Mouse (Mus musculus): ENCODE results near the gene Slitrk4. TPM values are rescaled to one million over a fixed set of nuclear protein-coding genes. Genes with fewer than 3 reads are reported as not detected.

Gene Slitrk4
- total RNA-seq (2021): 10 to 100 TPM; 38.7 to 41.5 TPM
- long read RNA-seq, full-length matches to known transcripts: 12 of 17 reads
- long read RNA-seq, partial matches to known transcripts: 0 of 17 reads
- long read RNA-seq, other reads (novel, unspliced or antisense): 5 of 17 reads

DNA sequence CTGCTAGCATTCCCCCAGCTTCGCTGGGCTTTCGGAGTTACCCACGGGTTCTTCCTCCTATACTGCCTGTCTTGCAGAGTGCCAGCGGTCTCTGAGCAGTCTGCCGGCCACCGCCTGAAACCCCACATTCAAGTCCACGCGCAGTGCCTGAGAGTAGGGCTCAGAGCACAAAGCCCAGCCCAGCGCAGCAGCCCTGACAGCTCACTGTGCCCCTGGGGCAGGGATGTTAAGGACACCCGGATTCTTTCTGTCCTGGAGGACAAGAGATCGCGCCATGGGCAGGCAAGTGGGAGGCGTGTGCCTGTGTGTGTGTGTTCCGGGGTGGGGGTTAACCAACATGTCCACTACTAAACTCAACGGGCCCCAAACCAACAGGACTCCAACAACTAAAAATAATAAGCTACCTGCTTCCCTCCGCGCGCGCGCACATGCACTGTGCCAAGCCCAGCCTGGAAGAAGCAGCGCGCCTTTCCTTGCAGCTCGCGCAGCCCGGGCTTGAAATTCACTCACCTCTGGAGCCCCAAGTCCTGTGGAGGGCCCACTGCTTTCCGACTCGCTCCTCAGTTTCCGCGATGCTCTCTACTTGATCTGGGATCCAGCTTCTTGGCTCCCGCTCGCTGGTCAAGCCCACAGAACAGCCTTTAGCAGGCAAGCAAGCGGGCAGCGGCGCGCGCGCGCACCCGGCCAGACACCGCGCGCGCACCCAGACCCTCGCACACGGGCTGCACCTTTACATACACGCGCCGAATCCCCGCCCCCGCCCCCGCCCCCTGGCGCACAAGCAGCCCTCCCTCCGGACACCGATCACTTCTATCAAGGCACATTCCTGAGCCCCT lies at the start of gene Slitrk4:
TSS of gene Slitrk4 (minus strand) at position 707 of the 836 bp plus-strand sequence.
- peak in 1 of 2 experiments; percentile 47 for DNase-seq (ENCODE audit: low spot score in 2 of 2)

DNA sequence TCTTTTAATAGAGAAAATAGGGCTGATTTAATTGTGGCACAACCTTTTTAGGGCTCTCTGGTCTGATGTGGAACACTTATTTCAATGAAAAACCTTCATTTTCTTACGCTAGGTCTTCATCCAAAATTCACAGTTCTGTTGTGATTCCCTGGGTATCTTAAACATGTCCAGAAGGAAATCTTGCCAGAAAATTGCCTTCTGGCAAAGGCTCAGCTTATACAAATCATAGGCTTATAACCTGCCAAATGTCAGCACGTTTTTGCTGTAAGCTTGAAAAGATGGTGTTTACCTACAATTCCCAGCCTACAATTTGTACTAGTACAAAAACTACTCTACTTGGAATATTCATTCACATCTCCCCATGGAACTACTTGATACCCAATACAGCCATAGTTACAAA lies 42.7 kb upstream of the Slitrk4 start:
- no peak for DNase-seq (ENCODE audit: low spot score in 2 of 2)

DNA sequence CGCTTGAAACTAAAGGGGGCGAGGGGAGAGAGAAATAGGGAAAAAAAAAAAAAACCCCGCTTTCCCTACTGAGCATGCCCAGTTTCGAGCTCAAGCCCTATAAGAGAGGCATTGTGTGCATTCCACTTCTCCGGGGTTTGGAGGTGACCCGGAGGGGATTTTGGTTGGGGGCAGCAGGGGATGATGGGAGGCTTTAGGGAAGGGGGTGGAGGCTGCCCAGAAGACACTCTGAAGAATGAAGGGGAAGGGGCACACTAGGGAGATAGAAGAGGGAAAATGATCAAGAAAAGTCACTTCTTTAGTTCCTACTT lies 1.1 kb upstream of the Slitrk4 start:
- no peak for DNase-seq (ENCODE audit: low spot score in 2 of 2)

DNA sequence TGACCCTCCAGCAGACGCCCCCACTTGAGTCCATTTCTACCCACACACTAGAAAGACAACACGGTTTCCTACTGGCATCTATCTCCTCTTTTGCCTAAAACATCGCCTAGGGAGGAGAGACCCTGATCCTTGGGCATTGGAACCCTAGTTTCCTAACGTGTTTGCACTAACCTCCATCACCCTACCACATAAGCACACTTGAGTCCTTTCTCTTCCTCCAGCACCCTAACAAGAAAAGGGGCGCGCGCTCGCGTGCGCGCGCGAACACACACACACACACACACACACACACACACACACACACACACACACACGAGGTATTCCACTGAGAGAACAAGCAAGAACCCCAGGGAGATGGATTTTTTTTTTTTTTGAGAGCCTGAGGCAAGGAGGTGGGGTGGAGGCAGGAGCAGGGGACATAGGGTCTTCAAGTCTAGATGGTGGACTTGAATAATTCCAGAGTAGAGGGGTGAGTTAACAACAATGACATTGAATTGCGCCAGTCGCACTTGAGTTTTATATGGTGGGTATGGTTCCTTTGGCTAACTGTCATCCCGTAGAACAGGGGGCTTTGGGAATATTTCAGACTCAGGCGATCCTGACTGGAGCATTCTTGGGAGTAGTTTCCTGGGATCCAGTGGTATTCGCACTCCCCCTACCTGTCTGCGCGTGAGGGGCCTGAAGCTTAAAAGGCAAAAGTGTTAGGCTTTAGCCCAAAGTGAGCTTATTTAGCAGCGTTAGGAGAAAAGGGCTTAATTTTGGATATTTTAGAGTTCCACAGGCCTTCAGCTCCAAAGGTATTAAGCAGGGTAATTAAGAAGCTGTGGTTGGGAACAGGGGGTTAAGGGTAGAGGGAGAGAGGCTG lies 562 bp upstream of the Slitrk4 start:
- peak in 1 of 2 experiments; percentile 16 for DNase-seq (ENCODE audit: low spot score in 2 of 2)

DNA sequence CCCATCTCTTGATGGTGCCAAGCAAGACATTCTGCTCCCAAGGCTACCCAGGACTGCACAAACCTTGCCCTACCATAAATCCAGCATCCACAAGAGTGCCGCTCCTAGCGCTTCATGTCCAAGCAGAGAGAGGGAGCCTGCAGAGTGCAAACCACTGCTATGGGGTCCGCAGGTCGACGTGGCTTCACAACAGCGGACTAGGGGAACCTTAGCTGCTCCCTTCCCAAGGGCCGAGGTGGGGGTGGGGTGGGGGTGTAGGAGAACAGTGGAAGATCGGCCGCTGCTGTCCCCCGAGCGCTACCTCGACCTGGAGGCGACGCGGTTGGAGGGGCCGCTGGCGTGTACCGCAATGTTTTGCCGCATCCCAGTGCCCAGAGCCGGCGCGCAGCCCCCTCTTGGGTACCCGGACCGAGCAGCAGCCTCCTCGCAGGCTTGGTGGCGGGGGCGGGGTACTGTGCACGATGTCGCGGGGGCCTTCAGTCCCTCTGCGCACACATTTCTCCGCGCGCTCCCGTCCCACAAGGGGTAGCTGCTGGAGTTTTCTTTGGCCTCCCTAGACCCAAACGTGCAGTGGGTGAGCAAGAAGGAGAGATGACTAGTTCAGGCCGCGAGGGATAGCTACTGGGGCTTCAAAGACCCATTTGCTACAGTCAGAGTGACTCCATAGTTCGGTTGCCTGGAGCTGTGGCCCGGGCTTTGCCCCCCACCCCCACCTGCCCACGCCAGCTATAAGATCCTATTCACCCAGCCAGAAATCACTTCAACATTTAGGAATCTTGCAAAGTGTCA lies 1.1 kb downstream of the Slitrk4 start:
- peak; percentile 9 to 36 for DNase-seq (ENCODE audit: low spot score in 2 of 2)

DNA sequence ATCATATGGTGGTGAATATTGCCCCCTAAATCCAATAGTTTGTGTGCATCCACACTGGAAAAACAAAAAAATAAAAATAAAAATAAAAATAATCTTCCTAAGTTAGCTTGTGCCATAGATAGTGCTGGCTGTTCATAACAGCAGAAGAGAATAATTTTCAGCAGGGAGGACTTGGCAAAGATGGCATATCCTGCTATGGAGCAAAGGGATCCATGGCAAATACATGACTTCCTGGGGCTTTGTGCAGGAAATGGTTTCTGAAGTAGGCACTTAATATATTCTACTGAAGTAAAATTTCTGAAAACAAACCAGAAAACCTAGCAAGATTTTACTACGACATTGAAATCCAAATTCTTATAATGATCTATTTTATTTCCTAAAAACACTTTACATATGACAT lies 13.3 kb downstream of the Slitrk4 start:
- no peak for DNase-seq (ENCODE audit: low spot score in 2 of 2)

Other genes starting within 250 kb of the Slitrk4 start
- gene Gm6760, start 124.8 kb downstream of the Slitrk4 start, total RNA-seq (2021): not detected
- not detected for gene 3830417A13Rik, start 103.4 kb downstream of the Slitrk4 start, total RNA-seq (2021)

Measured in layer of hippocampus, adult 18-20 months (tissue).